8 mouse cellular contexts compared by ENCODE assay signal in genomic region chrX:12079059-12079308, GRCm38 (mm10).
DNase-seq lines count a peak whose midpoint lies in the region; ATAC-seq and TF ChIP-seq lines count a peak whose summit lies in the region.

No protein-coding gene starts in this region.

- peaks cover 41% of the 10 kb centered on the region; the same call in 1 of the 2 replicates for H3K27me3 ChIP-seq in heart, postnatal 0 days (ENCODE audit: control insufficient read depth, insufficient read depth, low read length)
- H3K27me3 ChIP-seq in G1E (ENCODE audit: insufficient read depth, low read length): no peaks in the 10 kb centered on the region
- peaks cover 17% of the 10 kb centered on the region; the same call in 1 of the 2 replicates for H3K27me3 ChIP-seq in forebrain, embryonic 16.5 days (replicated peaks; ENCODE audit: control insufficient read depth, insufficient read depth, low read length)
- H3K27me3 ChIP-seq in midbrain, embryonic 11.5 days (ENCODE audit: control insufficient read depth, insufficient read depth, low read length): peaks cover 71% of the 10 kb centered on the region

- ATAC-seq in heart, postnatal 0 days (ENCODE audit: insufficient read depth, low read depth): peak; percentile 14; the same call in 1 of the 2 replicates
- ATAC-seq in G1E (ENCODE audit: extremely low read depth, insufficient number of reproducible peaks, low FRiP score, poor library complexity, severe bottlenecking): no peak
- 0 out of 2 replicates have a peak, but pooled peaks have one; percentile 10 for ATAC-seq in forebrain, embryonic 16.5 days
- ATAC-seq in midbrain, embryonic 11.5 days (ENCODE audit: low FRiP score): no peak

- peak overlapping the region; percentile 78 for H3K4me3 ChIP-seq in heart, postnatal 0 days (ENCODE audit: low read depth, low read length)
- H3K4me3 ChIP-seq in G1E (ENCODE audit: low read depth, low read length): peak overlapping the region; percentile 83
- H3K4me3 ChIP-seq in forebrain, embryonic 16.5 days (replicated peaks; ENCODE audit: low read length): peak overlapping the region; percentile 70
- peak overlapping the region; percentile 54 for H3K4me3 ChIP-seq in midbrain, embryonic 11.5 days (ENCODE audit: low read depth, low read length)

- TF ChIP-seq CTCF in heart, postnatal 0 days (IDR thresholded peaks at IDR 0.05; ENCODE audit: low read depth): no peak
- no peak for TF ChIP-seq CTCF in G1E (IDR thresholded peaks at IDR 0.05; ENCODE audit: low read depth, low read length)

- H3K4me2 ChIP-seq in heart, postnatal 0 days (ENCODE audit: low read depth, low read length): peak overlapping the region; percentile 90
- H3K4me2 ChIP-seq in forebrain, embryonic 16.5 days (ENCODE audit: low read length): peak overlapping the region; percentile 73
- H3K4me2 ChIP-seq in midbrain, embryonic 11.5 days: peak overlapping the region; percentile 69

- no peak for DNase-seq in heart, postnatal 0 days (ENCODE audit: low spot score)
- no peak for DNase-seq in heart, adult 11 months
- DNase-seq in G1E (ENCODE audit: low spot score): no peak
- no peak for DNase-seq in midbrain, embryonic 11.5 days (ENCODE audit: low spot score, missing footprints)
- no peak for DNase-seq in adrenal gland, adult 18-20 months (ENCODE audit: low spot score in 2 of 2)
- DNase-seq in frontal cortex, postnatal 10 days (ENCODE audit: low spot score in 2 of 2): no peak
- DNase-seq in urinary bladder, postnatal 10 days (ENCODE audit: low spot score): no peak

- no peaks in the 10 kb centered on the region for H3K9me3 ChIP-seq in heart, postnatal 0 days (replicated peaks; ENCODE audit: control insufficient read depth, low read length)
- no peaks in the 10 kb centered on the region for H3K9me3 ChIP-seq in G1E (replicated peaks)
- H3K9me3 ChIP-seq in forebrain, embryonic 16.5 days (ENCODE audit: control insufficient read depth, low read length): no peaks in the 10 kb centered on the region
- H3K9me3 ChIP-seq in midbrain, embryonic 11.5 days (ENCODE audit: control insufficient read depth, low read length): no peaks in the 10 kb centered on the region

- 0 out of 2 replicates have a peak, but pooled peaks cover 4% of the 10 kb centered on the region for H3K4me1 ChIP-seq in heart, postnatal 0 days (ENCODE audit: control insufficient read depth, insufficient read depth)
- H3K4me1 ChIP-seq in G1E (ENCODE audit: insufficient read depth, low read depth, low read length): peaks cover 30% of the 10 kb centered on the region
- peaks cover 22% of the 10 kb centered on the region for H3K4me1 ChIP-seq in forebrain, embryonic 16.5 days (replicated peaks; ENCODE audit: control insufficient read depth, insufficient read depth, low read length)
- peaks cover 33% of the 10 kb centered on the region for H3K4me1 ChIP-seq in midbrain, embryonic 11.5 days (ENCODE audit: control insufficient read depth, insufficient read depth, low read length)

- peak overlapping the region; percentile 82 for H3K9ac ChIP-seq in heart, postnatal 0 days (replicated peaks; ENCODE audit: low read depth, low read length)
- peak overlapping the region; percentile 75 for H3K9ac ChIP-seq in forebrain, embryonic 16.5 days (replicated peaks; ENCODE audit: low read depth, low read length)
- peak overlapping the region; percentile 74 for H3K9ac ChIP-seq in midbrain, embryonic 11.5 days (ENCODE audit: low read length)

- H3K36me3 ChIP-seq in heart, postnatal 0 days (replicated peaks; ENCODE audit: control insufficient read depth, insufficient read depth, low read length): no peaks in the 10 kb centered on the region
- H3K36me3 ChIP-seq in G1E (replicated peaks): peaks cover 23% of the 10 kb centered on the region
- no peaks in the 10 kb centered on the region for H3K36me3 ChIP-seq in forebrain, embryonic 16.5 days (ENCODE audit: control insufficient read depth, insufficient read depth)
- no peaks in the 10 kb centered on the region for H3K36me3 ChIP-seq in midbrain, embryonic 11.5 days (ENCODE audit: control insufficient read depth, insufficient read depth, low read length)

- WGBS in heart, postnatal 0 days: 7% methylated on average over 18 of the region's 27 CpGs
- WGBS in forebrain, embryonic 16.5 days: under 1% methylated on average over 26 of the region's 27 CpGs
- 2% methylated on average over 25 of the region's 27 CpGs for WGBS in midbrain, embryonic 11.5 days

- peak overlapping the region; percentile 86 for H3K27ac ChIP-seq in heart, postnatal 0 days (ENCODE audit: low read depth)
- peak overlapping the region; percentile 91 for H3K27ac ChIP-seq in forebrain, embryonic 16.5 days (ENCODE audit: low read length)
- H3K27ac ChIP-seq in midbrain, embryonic 11.5 days (ENCODE audit: low read depth, low read length): peak overlapping the region; percentile 93

- no peak for TF ChIP-seq EP300 in heart, postnatal 0 days (IDR thresholded peaks at IDR 0.05; ENCODE audit: low read depth)

Comparison
In these comparisons a context has a peak if more than half of its experiments do, and no peak if none do; other contexts are left out.
1. ATAC-seq: peak in heart, postnatal 0 days (single experiment) and forebrain, embryonic 16.5 days (single experiment); none in G1E (single experiment) and midbrain, embryonic 11.5 days (single experiment).
2. Peak in every context shown above with its lines, with median percentiles within 50 percentile points of each other: H3K27ac ChIP-seq, H3K4me2 ChIP-seq, H3K4me3 ChIP-seq and H3K9ac ChIP-seq.